Mouse (Mus musculus) cerebellum, adult 9-11 months (tissue): Measurements from ENCODE around the gene Rbm38.

Source experiments
- DNase-seq: peaks from one replicate; pipeline ENCODE4 v3.0.0; 2022

The Rbm38 gene

GRCm38 (mm10) chr2:173018618-173019017 is 1.7 kb upstream of the Rbm38 start:
- peak; percentile 43 for DNase-seq

- DNase-seq, result no peak
Measured at GRCm38 (mm10) chr2:173019322-173019721, 976 bp upstream of the Rbm38 start.

- DNase-seq, result peak; percentile 88
Measured at GRCm38 (mm10) chr2:173019790-173020189, 508 bp upstream of the Rbm38 start.

GRCm38 (mm10) chr2:173021633-173022055 is 1.3 kb downstream of the Rbm38 start:
- DNase-seq, result peak; percentile 92

- DNase-seq, result peak; percentile 67
Measured at GRCm38 (mm10) chr2:173022056-173022681, 1.9 kb downstream of the Rbm38 start.

- no peak for DNase-seq
Measured at GRCm38 (mm10) chr2:173022813-173023212, 2.5 kb downstream of the Rbm38 start.

- peak; percentile 34 for DNase-seq
Measured at GRCm38 (mm10) chr2:173023371-173023851, 3.1 kb downstream of the Rbm38 start.

GRCm38 (mm10) chr2:173023966-173024365 is 3.7 kb downstream of the Rbm38 start:
- DNase-seq, result no peak

- DNase-seq, result no peak
Measured at GRCm38 (mm10) chr2:173024392-173024791, 4.1 kb downstream of the Rbm38 start.

- DNase-seq, result peak; percentile 66
Measured at GRCm38 (mm10) chr2:173024938-173025337, 4.6 kb downstream of the Rbm38 start.

- no peak for DNase-seq
Measured at GRCm38 (mm10) chr2:173026286-173026685, 6.0 kb downstream of the Rbm38 start.

GRCm38 (mm10) chr2:173026688-173027131 is 6.4 kb downstream of the Rbm38 start:
- no peak for DNase-seq

GRCm38 (mm10) chr2:173027169-173027823 is 7.0 kb downstream of the Rbm38 start:
- no peak for DNase-seq

GRCm38 (mm10) chr2:173027824-173028495 is 7.7 kb downstream of the Rbm38 start:
- no peak for DNase-seq

GRCm38 (mm10) chr2:173028508-173029031 is 8.3 kb downstream of the Rbm38 start:
- DNase-seq, result no peak

GRCm38 (mm10) chr2:173030591-173031338 is 10.5 kb downstream of the Rbm38 start:
- no peak for DNase-seq

GRCm38 (mm10) chr2:173033531-173033930 is 13.2 kb downstream of the Rbm38 start:
- no peak for DNase-seq

GRCm38 (mm10) chr2:173034998-173035397 is 14.7 kb downstream of the Rbm38 start:
- no peak for DNase-seq

GRCm38 (mm10) chr2:173035653-173036052 is 15.4 kb downstream of the Rbm38 start:
- no peak for DNase-seq

GRCm38 (mm10) chr2:173036055-173036454 is 15.8 kb downstream of the Rbm38 start:
- DNase-seq, result no peak

- DNase-seq, result no peak
Measured at GRCm38 (mm10) chr2:173036611-173037010, 16.3 kb downstream of the Rbm38 start.

GRCm38 (mm10) chr2:173037347-173037746 is 17.0 kb downstream of the Rbm38 start:
- no peak for DNase-seq
